Mouse (Mus musculus) olfactory bulb, adult 2 months (tissue): ENCODE measurements around the gene Arhgef11.

Source experiments
- CTCF ChIP-seq: fragments of 200-500 bp; IDR thresholded peaks from 2 replicates; pipeline ENCODE4 v1.5.1; 2012; ENCODE audit warnings: low read depth, mild to moderate bottlenecking, low read length, moderate library complexity; ENCODE audit not compliant: insufficient read depth
- POLR2A ChIP-seq: fragments of 200-500 bp; IDR thresholded peaks from 2 replicates; pipeline ENCODE4 v1.6.1; 2012; ENCODE audit warnings: mild to moderate bottlenecking, low read depth, low read length, moderate library complexity; ENCODE audit not compliant: insufficient read depth

- no peak for TF ChIP-seq CTCF
- TF ChIP-seq POLR2A: no peak
Observed at GRCm38 (mm10) chr3:87745036-87745659, 127.8 kb downstream of the Arhgef11 start.
